Mouse (Mus musculus): ENCODE measurements at regions not wholly inside any gene's neighbourhood (a gene's known extent, or its start where the extent isn't known, plus 50 kb on each side); places are given as distances from the start of the nearest gene placed in this dataset.

GRCm38 (mm10) chr11:113187407-113187806 lies 405.4 kb downstream of the Sox9 start:
- no peak for DNase-seq

- DNase-seq: no peak
These were observed 406.4 kb downstream of the Sox9 start for GRCm38 (mm10) chr11:113188263-113188920.

GRCm38 (mm10) chr11:113190006-113190405 lies 408.0 kb downstream of the Sox9 start:
- no peak for DNase-seq

- DNase-seq: no peak
These were observed 408.5 kb downstream of the Sox9 start for GRCm38 (mm10) chr11:113190520-113190919.

- no peak for DNase-seq
These were observed 409.0 kb downstream of the Sox9 start for GRCm38 (mm10) chr11:113191006-113191405.

GRCm38 (mm10) chr11:113192086-113192856 lies 410.2 kb downstream of the Sox9 start:
- no peak for DNase-seq

GRCm38 (mm10) chr11:113194144-113194827 lies 412.3 kb downstream of the Sox9 start:
- DNase-seq: no peak

Data from adrenal gland, adult 8-10 months (tissue).